Mouse (Mus musculus) heart, embryonic 14.5 days (tissue): ENCODE results near the gene Scgb1b30. TPM values are rescaled to one million over a fixed set of nuclear protein-coding genes. Genes with fewer than 3 reads are reported as not detected.
A peak's percentile ranks its signal among the peaks of the same experiment; 100 is the strongest.

ENCODE experiments used
- ATAC-seq: fragments of 200-750 bp; cut with Nextera tagmentation; 2 replicates; pipeline ENCODE4 v1.8.0; 2017; ENCODE audit warnings: low read depth, moderate TSS enrichment; ENCODE audit not compliant: insufficient number of reproducible peaks, insufficient read depth, low FRiP score
- H3K27ac ChIP-seq, 2 experiments: fragments of 200-500 bp in 1 of 2; fragments of 300-500 bp in 1 of 2; sonication (generic) in 1 of 2; replicated peaks in 1 of 2; 2 replicates each; pipeline ENCODE4 v1.5.1; 2012 to 2014; ENCODE audit warnings: low read depth in 2 of 2, low read length in 2 of 2, control low read depth in 1 of 2, mild to moderate bottlenecking in 1 of 2, mixed read lengths in 1 of 2; ENCODE audit not compliant: control insufficient read depth in 1 of 2, insufficient read depth in 1 of 2
- H3K27me3 ChIP-seq: fragments of 300-500 bp; sonication (generic); 2 replicates; pipeline ENCODE4 v1.6.1; 2014; ENCODE audit warnings: mild to moderate bottlenecking, low read length, control low read depth; ENCODE audit not compliant: control insufficient read depth, insufficient read depth
- H3K36me3 ChIP-seq: fragments of 300-500 bp; sonication (generic); 2 replicates; pipeline ENCODE4 v1.6.1; 2014; ENCODE audit warnings: mild to moderate bottlenecking, control low read depth, low read length, mixed read lengths; ENCODE audit not compliant: control insufficient read depth, insufficient read depth
- H3K4me1 ChIP-seq, 2 experiments: fragments of 200-500 bp in 1 of 2; fragments of 300-500 bp in 1 of 2; sonication (generic) in 1 of 2; 2 replicates each; pipeline ENCODE4 v1.6.1; 2012 to 2014; ENCODE audit warnings: low read length in 2 of 2, control low read depth in 1 of 2, mixed read lengths in 1 of 2; ENCODE audit not compliant: control insufficient read depth in 2 of 2, insufficient read depth in 2 of 2
- H3K4me2 ChIP-seq: fragments of 300-500 bp; sonication (generic); 2 replicates; pipeline ENCODE4 v1.6.1; 2014; ENCODE audit warnings: mild to moderate bottlenecking, low read length
- H3K4me3 ChIP-seq, 2 experiments: fragments of 200-500 bp in 1 of 2; fragments of 300-500 bp in 1 of 2; sonication (generic) in 1 of 2; 2 replicates each; pipeline ENCODE4 v1.5.1; 2012 to 2014; ENCODE audit warnings: low read length in 2 of 2, mild to moderate bottlenecking in 2 of 2, control low read depth in 1 of 2, low read depth in 1 of 2, moderate library complexity in 1 of 2; ENCODE audit not compliant: control insufficient read depth in 1 of 2, insufficient read depth in 1 of 2
- H3K9ac ChIP-seq: fragments of 300-500 bp; sonication (generic); 2 replicates; pipeline ENCODE4 v1.6.1; 2014; ENCODE audit warnings: mild to moderate bottlenecking, low read length
- H3K9me3 ChIP-seq: fragments of 300-500 bp; sonication (generic); 2 replicates; pipeline ENCODE4 v1.6.1; 2016; ENCODE audit warnings: low read length, control low read depth; ENCODE audit not compliant: control insufficient read depth
- WGBS: fragments of 180-500 bp; shearing (Covaris S2); extraction: QIAGEN DNeasy Blood & Tissue Kit; methylation state at CpG from one replicate; pipeline ENCODE4 v1.1.7; 2014; 5-methylcytosine and 5-hydroxymethylcytosine counted together
- polyA plus RNA-seq: library from polyadenylated mRNA; unstranded; fragments of >200 nt; fragmentation: Nextera tagmentation; extraction: Ambion mirVana; gene quantifications from 2 replicates; pipeline ENCODE4 v1.2.1, GENCODE M21; 2014

The Scgb1b30 gene
- polyA plus RNA-seq, 1 experiment from 2014 or later = not detected

GRCm38 (mm10) chr7:34122987-34123720, 27.9 kb downstream of the Scgb1b30 start:
- ATAC-seq = no peak
- 85% methylated on average over 6 of the region's 6 CpGs for WGBS
- Histone ChIP-seq H3K9me3 (no peaks in the 10 kb centered on the region), H3K36me3 (peaks cover 26% of the 10 kb centered on the region), H3K27ac (no peak overlapping the region), H3K4me2 (no peak overlapping the region), H3K4me1 (0 out of 4 replicates have a peak, but pooled peaks cover 0 to 2% of the 10 kb centered on the region in 2 experiments), H3K27me3 (no peaks in the 10 kb centered on the region), H3K4me3 (no peak overlapping the region), H3K9ac (no peak overlapping the region)

DNA sequence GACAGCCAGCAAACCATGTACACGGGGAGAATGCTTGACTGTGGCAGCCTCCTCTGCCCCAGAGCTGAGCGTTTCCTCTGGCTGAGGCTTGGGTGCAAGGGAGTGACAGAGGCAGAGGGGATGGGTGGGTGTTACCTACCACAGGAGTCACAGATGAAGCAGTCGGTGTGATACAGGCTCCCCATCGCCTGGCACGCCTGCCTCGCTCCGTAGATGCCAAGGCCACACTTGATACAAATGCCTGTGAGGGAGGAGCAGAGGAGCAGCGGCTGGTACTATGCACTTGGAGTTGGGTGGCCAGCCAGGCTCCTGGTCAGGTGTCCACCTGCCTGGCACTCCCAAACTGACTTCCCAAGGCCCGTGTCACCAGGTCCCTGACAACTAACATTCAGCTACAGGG, 30.1 kb downstream of the Scgb1b30 start:
- WGBS = 88% methylated on average over 9 of the region's 9 CpGs
- 0 out of 4 replicates have a peak overlapping the region, but pooled peaks of 1 of the 2 experiments have one; percentile 4 for H3K27ac ChIP-seq

GRCm38 (mm10) chr7:34126291-34126690, 31.1 kb downstream of the Scgb1b30 start:
- no peaks in the 10 kb centered on the region for H3K27me3 ChIP-seq
- no peak overlapping the region for H3K27ac ChIP-seq
- H3K9me3 ChIP-seq = no peaks in the 10 kb centered on the region
- H3K36me3 ChIP-seq = peaks cover 17% of the 10 kb centered on the region; the same call in 1 of the 2 replicates
- H3K4me2 ChIP-seq = no peak overlapping the region
- 83% methylated on average over 3 of the region's 3 CpGs for WGBS
- no peak overlapping the region for H3K9ac ChIP-seq
- ATAC-seq = no peak
- peaks cover 3 to 12% of the 10 kb centered on the region in 2 experiments; a peak in 3 of 4 replicates for H3K4me1 ChIP-seq
- no peak overlapping the region for H3K4me3 ChIP-seq

More for the DNA sequence above, 30.1 kb downstream of the Scgb1b30 start:
- no peak for ATAC-seq
- Histone ChIP-seq H3K36me3 (peaks cover 17% of the 10 kb centered on the region; the same call in 1 of the 2 replicates), H3K4me3 (no peak overlapping the region), H3K27me3 (no peaks in the 10 kb centered on the region), H3K9me3 (no peaks in the 10 kb centered on the region), H3K4me2 (no peak overlapping the region), H3K4me1 (0 out of 4 replicates have a peak, but pooled peaks cover 0 to 3% of the 10 kb centered on the region in 2 experiments), H3K9ac (no peak overlapping the region)

- H3K4me2 ChIP-seq = peak overlapping the region; percentile 76
- WGBS = 50% methylated on average over 3 of the region's 3 CpGs
- no peaks in the 10 kb centered on the region for H3K27me3 ChIP-seq
- peak overlapping the region; percentile 92; the same call in 1 of the 2 replicates for H3K9ac ChIP-seq
- no peak overlapping the region for H3K27ac ChIP-seq
- H3K9me3 ChIP-seq = no peaks in the 10 kb centered on the region
- H3K4me3 ChIP-seq = no peak overlapping the region
- H3K4me1 ChIP-seq = peaks cover 8 to 24% of the 10 kb centered on the region in 2 experiments
- ATAC-seq = no peak
- peaks cover 6% of the 10 kb centered on the region; the same call in 1 of the 2 replicates for H3K36me3 ChIP-seq
Measured at GRCm38 (mm10) chr7:34131118-34131517, 35.9 kb downstream of the Scgb1b30 start.

- 8% methylated on average over 3 of the region's 3 CpGs for WGBS
- no peaks in the 10 kb centered on the region for H3K27me3 ChIP-seq
- no peak for ATAC-seq
- H3K9ac ChIP-seq = peak overlapping the region; percentile 92
- peaks cover 2% of the 10 kb centered on the region; the same call in 1 of the 2 replicates for H3K36me3 ChIP-seq
- H3K4me1 ChIP-seq = peaks cover 8 to 24% of the 10 kb centered on the region in 2 experiments
- H3K4me3 ChIP-seq = peak overlapping the region; percentile 73 to 95
- no peaks in the 10 kb centered on the region for H3K9me3 ChIP-seq
- H3K4me2 ChIP-seq = peak overlapping the region; percentile 76
- H3K27ac ChIP-seq = peak overlapping the region in 1 of 2 experiments; percentile 90; a peak in 1 of 4 replicates
Measured at GRCm38 (mm10) chr7:34131959-34132354, 36.7 kb downstream of the Scgb1b30 start.

DNA sequence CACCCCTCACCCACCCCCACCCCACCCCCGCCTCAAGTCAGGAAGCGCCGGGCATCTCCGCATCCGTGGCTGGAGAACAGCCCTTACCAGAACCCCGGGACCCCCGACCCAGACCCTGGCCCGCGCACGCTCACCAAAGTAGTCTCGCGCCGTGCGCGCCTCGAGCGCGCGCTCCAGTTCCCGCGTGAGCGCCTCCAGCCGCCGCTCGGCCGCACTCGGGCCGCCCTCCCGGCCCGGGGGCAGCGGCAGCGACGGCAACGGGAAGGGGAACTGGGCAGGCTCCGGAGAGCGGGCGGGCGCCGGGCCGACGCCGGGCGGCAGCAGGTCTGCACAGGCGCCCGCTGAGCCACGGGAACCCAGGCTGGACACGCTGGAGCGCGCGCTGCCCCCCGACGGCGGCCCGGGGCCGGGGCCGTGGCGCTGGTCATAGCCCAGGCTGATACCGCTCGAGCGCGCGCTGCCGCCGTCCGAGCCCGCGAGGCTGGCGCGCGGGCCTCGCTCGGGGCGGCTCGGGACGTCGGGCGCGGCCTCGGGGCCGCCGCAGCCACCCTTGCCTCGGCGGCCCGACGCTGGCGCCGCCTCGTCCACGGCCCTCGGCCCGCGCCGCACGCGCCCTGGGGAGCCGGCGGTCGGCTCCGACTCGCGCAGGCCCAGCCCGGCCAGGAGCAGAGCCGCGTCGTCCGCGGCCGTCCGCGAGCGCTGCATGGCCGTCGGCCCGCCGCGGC, 37.3 kb downstream of the Scgb1b30 start:
- Histone ChIP-seq H3K4me2 (peak overlapping the region; percentile 76), H3K27ac (peak overlapping the region; percentile 70 to 90; a peak in 3 of 4 replicates), H3K27me3 (no peaks in the 10 kb centered on the region), H3K9me3 (no peaks in the 10 kb centered on the region), H3K4me3 (peak overlapping the region; percentile 73 to 95), H3K9ac (peak overlapping the region; percentile 92), H3K4me1 (peaks cover 8 to 24% of the 10 kb centered on the region in 2 experiments), H3K36me3 (no peaks in the 10 kb centered on the region)
- ATAC-seq = peak; percentile 67
- 1% methylated on average over 102 of the region's 116 CpGs for WGBS

DNA sequence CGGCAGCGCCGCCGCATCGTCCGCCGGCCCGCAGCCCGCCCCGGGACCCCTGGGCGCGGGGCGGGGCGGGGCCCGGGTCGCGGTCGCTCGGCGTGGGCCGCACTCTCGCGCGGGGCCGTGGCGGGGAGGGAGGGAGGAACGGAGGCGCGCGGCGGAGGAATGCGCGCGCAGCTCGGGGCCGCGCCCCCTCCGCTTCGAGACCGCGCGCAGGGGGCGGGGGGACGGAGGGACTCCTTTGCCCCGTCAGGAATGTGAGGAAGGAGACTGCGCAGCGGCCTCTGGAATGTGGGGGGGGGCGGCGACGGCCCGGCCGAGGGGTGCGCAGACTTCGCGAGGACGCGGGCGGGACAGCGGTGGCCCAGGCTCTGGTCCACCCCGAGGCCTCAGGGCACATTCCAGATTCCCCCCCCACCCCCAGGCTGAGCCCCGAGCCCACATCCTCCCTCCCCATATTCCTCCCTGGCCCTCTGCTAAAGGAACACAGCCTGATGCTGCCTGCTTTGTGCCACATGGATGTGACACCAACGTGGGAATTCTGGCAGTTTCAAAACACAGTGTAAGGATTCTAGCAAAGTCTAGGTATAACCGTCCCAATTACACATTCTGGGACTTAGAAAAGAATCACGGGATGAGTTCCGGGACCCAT, 38.0 kb downstream of the Scgb1b30 start, which contains the start of gene Wtip:
Gene Wtip (minus strand): TSS at position 152 of the 646 bp plus-strand sequence.
- peak within 1 kb of the TSS; percentile 92 for H3K9ac ChIP-seq
- ATAC-seq = peak; percentile 81
- WGBS = 1% methylated on average over 34 of the region's 65 CpGs
- H3K27ac ChIP-seq = peak within 1 kb of the TSS; percentile 72 to 90
- peak within 1 kb of the TSS; percentile 76 for H3K4me2 ChIP-seq
- peak within 1 kb of the TSS; percentile 73 to 95 for H3K4me3 ChIP-seq
- no peaks in the 10 kb centered on the region for H3K9me3 ChIP-seq
- no peaks in the 10 kb centered on the region for H3K27me3 ChIP-seq
- H3K4me1 ChIP-seq = peaks cover 8 to 24% of the 10 kb centered on the region in 2 experiments
- H3K36me3 ChIP-seq = no peaks in the 10 kb centered on the region
